ENCODE assay signal across 15 mouse cellular contexts in the genomic region with DNA sequence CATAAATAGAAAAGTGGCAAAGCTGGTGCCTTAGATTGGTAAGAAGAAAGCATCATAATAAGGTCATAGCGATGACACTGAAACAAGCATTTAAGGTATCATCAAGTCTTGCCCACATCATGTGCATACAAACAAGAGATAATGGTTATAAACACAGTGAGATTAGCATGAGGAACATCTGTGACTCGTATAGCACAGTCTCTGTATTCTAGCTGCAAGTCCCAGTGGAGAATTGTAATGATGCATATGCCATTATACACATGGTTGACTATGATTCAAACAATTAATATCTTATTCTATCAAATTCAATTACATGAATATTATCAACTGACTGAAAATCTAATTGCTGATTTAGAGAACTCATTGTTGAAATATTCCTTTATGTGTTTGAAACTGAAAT.
"Had no signal": no experiment of that assay in that cellular context is flagged by ENCODE, and none has a peak within 500 bp of the region (broad histone marks: within the 10 kb centered on the region; RNA-seq: fewer than 3 reads in every experiment).

No protein-coding gene starts in this region.

- H3K9me3 ChIP-seq: neural tube, embryonic 15.5 days; stomach, embryonic 15.5 days had no signal

- H3K27me3 ChIP-seq: neural tube, embryonic 15.5 days; stomach, embryonic 15.5 days had no signal

- H3K4me1 ChIP-seq: neural tube, embryonic 15.5 days; stomach, embryonic 15.5 days had no signal

- H3K9ac ChIP-seq: neural tube, embryonic 15.5 days; stomach, embryonic 15.5 days had no signal

- H3K27ac ChIP-seq: neural tube, embryonic 15.5 days; stomach, embryonic 15.5 days; stomach, postnatal 0 days had no signal

- DNase-seq: retina, postnatal 1 day; right cerebral cortex, adult 18-20 months; right cerebral cortex, postnatal 14 days; right cerebral cortex, postnatal 25 days; right cerebral cortex, postnatal 4 days; spleen, adult 18-20 months; thymus, adult 18-20 months; thymus, adult 2 months; thymus, postnatal 14 days; thymus, postnatal 25 days; thymus, postnatal 36 days; thymus, postnatal 4 days had no signal

- H3K36me3 ChIP-seq: neural tube, embryonic 15.5 days; stomach, embryonic 15.5 days had no signal

- H3K4me3 ChIP-seq: neural tube, embryonic 15.5 days; stomach, embryonic 15.5 days had no signal

- H3K4me2 ChIP-seq: neural tube, embryonic 15.5 days; stomach, embryonic 15.5 days had no signal
